Mouse (Mus musculus): ENCODE data around the gene Sfmbt1. TPM values are rescaled to one million over a fixed set of nuclear protein-coding genes. Genes with fewer than 3 reads are reported as not detected.

Sfmbt1 gene
- polyA plus RNA-seq, 1 experiment from 2014 or later = 17.8 TPM

GRCm38 (mm10) chr14:30789471-30789870, 74.8 kb downstream of the Sfmbt1 start:
- WGBS = 75% methylated on average over 1 of the region's 1 CpGs
- no peak for DNase-seq (ENCODE audit: low spot score)
- Histone ChIP-seq H3K4me1 (replicated peaks) (no peaks in the 10 kb centered on the region), H3K36me3 (peaks cover 79% of the 10 kb centered on the region), H3K4me3 (no peak overlapping the region), H3K9me3 (no peaks in the 10 kb centered on the region), H3K27me3 (ENCODE audit: insufficient read depth, poor library complexity, severe bottlenecking) (no peaks in the 10 kb centered on the region), H3K27ac (no peak overlapping the region)

GRCm38 (mm10) chr14:30792871-30793270, 78.2 kb downstream of the Sfmbt1 start:
- H3K4me3 ChIP-seq = no peak overlapping the region
- H3K4me1 ChIP-seq (replicated peaks) = no peaks in the 10 kb centered on the region
- no peaks in the 10 kb centered on the region for H3K9me3 ChIP-seq
- WGBS = 91% methylated on average over 3 of the region's 3 CpGs
- H3K36me3 ChIP-seq = peaks cover 78% of the 10 kb centered on the region
- no peak for DNase-seq (ENCODE audit: low spot score)
- no peaks in the 10 kb centered on the region for H3K27me3 ChIP-seq (ENCODE audit: insufficient read depth, poor library complexity, severe bottlenecking)
- no peak overlapping the region for H3K27ac ChIP-seq

GRCm38 (mm10) chr14:30801756-30802155, 87.1 kb downstream of the Sfmbt1 start:
- Histone ChIP-seq H3K27ac (no peak overlapping the region), H3K36me3 (peaks cover 77% of the 10 kb centered on the region), H3K4me1 (replicated peaks) (no peaks in the 10 kb centered on the region), H3K9me3 (no peaks in the 10 kb centered on the region), H3K4me3 (no peak overlapping the region), H3K27me3 (ENCODE audit: insufficient read depth, poor library complexity, severe bottlenecking) (no peaks in the 10 kb centered on the region)
- 96% methylated on average over 2 of the region's 2 CpGs for WGBS
- DNase-seq (ENCODE audit: low spot score) = no peak

- Histone ChIP-seq H3K4me3 (no peak overlapping the region), H3K9me3 (no peaks in the 10 kb centered on the region), H3K27ac (no peak overlapping the region), H3K27me3 (ENCODE audit: insufficient read depth, poor library complexity, severe bottlenecking) (no peaks in the 10 kb centered on the region), H3K4me1 (replicated peaks) (peaks cover 10% of the 10 kb centered on the region), H3K36me3 (peaks cover 41% of the 10 kb centered on the region)
- no peak for DNase-seq (ENCODE audit: low spot score)
- WGBS = 92% methylated on average over 3 of the region's 3 CpGs
These were observed 106.5 kb downstream of the Sfmbt1 start for GRCm38 (mm10) chr14:30821136-30821535.

GRCm38 (mm10) chr14:30824456-30824995, 109.9 kb downstream of the Sfmbt1 start:
- Histone ChIP-seq H3K9me3 (no peaks in the 10 kb centered on the region), H3K27ac (no peak overlapping the region), H3K4me1 (replicated peaks) (peaks cover 29% of the 10 kb centered on the region), H3K27me3 (ENCODE audit: insufficient read depth, poor library complexity, severe bottlenecking) (no peaks in the 10 kb centered on the region), H3K36me3 (peaks cover 10% of the 10 kb centered on the region), H3K4me3 (no peak overlapping the region)
- 70% methylated on average over 6 of the region's 6 CpGs for WGBS
- DNase-seq (ENCODE audit: low spot score) = no peak

GRCm38 (mm10) chr14:30825021-30825475, 110.4 kb downstream of the Sfmbt1 start:
- H3K27ac ChIP-seq = peak overlapping the region; percentile 93
- peaks cover 4% of the 10 kb centered on the region for H3K36me3 ChIP-seq
- WGBS = 39% methylated on average over 5 of the region's 5 CpGs
- peaks cover 29% of the 10 kb centered on the region for H3K4me1 ChIP-seq (replicated peaks)
- H3K9me3 ChIP-seq = no peaks in the 10 kb centered on the region
- no peak for DNase-seq (ENCODE audit: low spot score)
- H3K27me3 ChIP-seq (ENCODE audit: insufficient read depth, poor library complexity, severe bottlenecking) = no peaks in the 10 kb centered on the region
- H3K4me3 ChIP-seq = peak overlapping the region; percentile 84

- Histone ChIP-seq H3K27ac (peak within 1 kb of the TSS; percentile 93), H3K4me1 (replicated peaks) (peaks cover 29% of the 10 kb centered on the region), H3K4me3 (peak within 1 kb of the TSS; percentile 84), H3K27me3 (ENCODE audit: insufficient read depth, poor library complexity, severe bottlenecking) (no peaks in the 10 kb centered on the region), H3K36me3 (no peaks in the 10 kb centered on the region; the same call in 1 of the 2 replicates), H3K9me3 (no peaks in the 10 kb centered on the region)
- WGBS = under 1% methylated on average over 68 of the region's 68 CpGs
- DNase-seq (ENCODE audit: low spot score) = peak; percentile 87
These were observed 111.0 kb downstream of the Sfmbt1 start, which contains the start of gene Tmem110 for GRCm38 (mm10) chr14:30825476-30826131. Gene Tmem110 (plus strand): TSS chr14:30825590.

GRCm38 (mm10) chr14:30826174-30827140, 111.8 kb downstream of the Sfmbt1 start:
- 20% methylated on average over 17 of the region's 17 CpGs for WGBS
- H3K4me1 ChIP-seq (replicated peaks) = peaks cover 31% of the 10 kb centered on the region
- no peaks in the 10 kb centered on the region for H3K27me3 ChIP-seq (ENCODE audit: insufficient read depth, poor library complexity, severe bottlenecking)
- no peak for DNase-seq (ENCODE audit: low spot score)
- no peaks in the 10 kb centered on the region for H3K36me3 ChIP-seq
- H3K9me3 ChIP-seq = no peaks in the 10 kb centered on the region
- H3K27ac ChIP-seq = peak overlapping the region; percentile 93
- H3K4me3 ChIP-seq = peak overlapping the region; percentile 84

GRCm38 (mm10) chr14:30827480-30827879, 112.8 kb downstream of the Sfmbt1 start:
- Histone ChIP-seq H3K4me3 (no peak overlapping the region), H3K27me3 (ENCODE audit: insufficient read depth, poor library complexity, severe bottlenecking) (no peaks in the 10 kb centered on the region)

GRCm38 (mm10) chr14:30828077-30828476, 113.4 kb downstream of the Sfmbt1 start:
- no peak overlapping the region for H3K27ac ChIP-seq
- WGBS = 87% methylated on average over 4 of the region's 4 CpGs
- no peaks in the 10 kb centered on the region for H3K27me3 ChIP-seq (ENCODE audit: insufficient read depth, poor library complexity, severe bottlenecking)
- no peak for DNase-seq (ENCODE audit: low spot score)
- no peak overlapping the region for H3K4me3 ChIP-seq
- no peaks in the 10 kb centered on the region for H3K9me3 ChIP-seq
- no peaks in the 10 kb centered on the region for H3K36me3 ChIP-seq
- H3K4me1 ChIP-seq (replicated peaks) = peaks cover 31% of the 10 kb centered on the region

More at GRCm38 (mm10) chr14:30827480-30827879, 112.8 kb downstream of the Sfmbt1 start:
- no peak for DNase-seq (ENCODE audit: low spot score)
- peaks cover 31% of the 10 kb centered on the region for H3K4me1 ChIP-seq (replicated peaks)
- H3K27ac ChIP-seq = no peak overlapping the region
- no peaks in the 10 kb centered on the region for H3K36me3 ChIP-seq
- no peaks in the 10 kb centered on the region for H3K9me3 ChIP-seq
- 88% methylated on average over 4 of the region's 4 CpGs for WGBS

- Histone ChIP-seq H3K27ac (no peak overlapping the region), H3K4me1 (replicated peaks) (peaks cover 31% of the 10 kb centered on the region), H3K4me3 (no peak overlapping the region), H3K9me3 (no peaks in the 10 kb centered on the region), H3K36me3 (no peaks in the 10 kb centered on the region), H3K27me3 (ENCODE audit: insufficient read depth, poor library complexity, severe bottlenecking) (no peaks in the 10 kb centered on the region)
- DNase-seq (ENCODE audit: low spot score) = no peak
- 86% methylated on average over 11 of the region's 11 CpGs for WGBS
These were observed 114.2 kb downstream of the Sfmbt1 start for GRCm38 (mm10) chr14:30828635-30829460.

- Histone ChIP-seq H3K27ac (no peak overlapping the region), H3K4me1 (replicated peaks) (no peaks in the 10 kb centered on the region), H3K27me3 (ENCODE audit: insufficient read depth, poor library complexity, severe bottlenecking) (no peaks in the 10 kb centered on the region), H3K36me3 (peaks cover 27% of the 10 kb centered on the region), H3K9me3 (no peaks in the 10 kb centered on the region), H3K4me3 (no peak overlapping the region)
- no peak for DNase-seq (ENCODE audit: low spot score)
- 93% methylated on average over 14 of the region's 14 CpGs for WGBS
These were observed 122.9 kb downstream of the Sfmbt1 start for GRCm38 (mm10) chr14:30837416-30837996.

Data from hindbrain, embryonic 10.5 days (tissue).